Mouse (Mus musculus) heart, embryonic 16.5 days (tissue): ENCODE results near the gene Nop53. TPM values are rescaled to one million over a fixed set of nuclear protein-coding genes. Genes with fewer than 3 reads are reported as not detected.

Source experiments
- ATAC-seq: fragments of 200-750 bp; cut with Nextera tagmentation; replicated peaks from 2 replicates; pipeline ENCODE4 v1.8.0; 2017; ENCODE audit warnings: moderate number of reproducible peaks; ENCODE audit not compliant: insufficient read depth, low FRiP score; ENCODE audit errors: extremely low read depth
- H3K27ac ChIP-seq: fragments of 300-500 bp; sonication (generic); 2 replicates; pipeline ENCODE4 v1.5.1; 2014; ENCODE audit warnings: mild to moderate bottlenecking, low read length, control low read depth, moderate library complexity
- H3K27me3 ChIP-seq: fragments of 300-500 bp; sonication (generic); 2 replicates; pipeline ENCODE4 v1.6.1; 2014; ENCODE audit warnings: low read length, mixed read lengths; ENCODE audit not compliant: control insufficient read depth, insufficient read depth
- H3K36me3 ChIP-seq: fragments of 300-500 bp; sonication (generic); 2 replicates; pipeline ENCODE4 v1.6.1; 2014; ENCODE audit not compliant: control insufficient read depth, insufficient read depth
- H3K4me1 ChIP-seq: fragments of 300-500 bp; sonication (generic); 2 replicates; pipeline ENCODE4 v1.6.1; 2014; ENCODE audit warnings: low read length, mixed read lengths; ENCODE audit not compliant: control insufficient read depth, insufficient read depth
- H3K4me2 ChIP-seq: fragments of 300-500 bp; sonication (generic); 2 replicates; pipeline ENCODE4 v1.6.1; 2014; ENCODE audit warnings: low read depth, mild to moderate bottlenecking, control low read depth, low read length
- H3K4me3 ChIP-seq: fragments of 300-500 bp; sonication (generic); 2 replicates; pipeline ENCODE4 v1.5.1; 2014; ENCODE audit warnings: mild to moderate bottlenecking, control low read depth, low read length
- H3K9ac ChIP-seq: fragments of 300-500 bp; sonication (generic); 2 replicates; pipeline ENCODE4 v1.6.1; 2014; ENCODE audit warnings: low read length, control low read depth
- H3K9me3 ChIP-seq: fragments of 300-500 bp; sonication (generic); replicated peaks from 2 replicates; pipeline ENCODE4 v1.6.1; 2016; ENCODE audit warnings: low read length; ENCODE audit not compliant: control insufficient read depth
- whole genome bisulfite sequencing: fragments of 180-500 bp; shearing (Covaris S2); extraction: QIAGEN DNeasy Blood & Tissue Kit; methylation state at CpG from one replicate; pipeline ENCODE4 v1.1.7; 2014; 5-methylcytosine and 5-hydroxymethylcytosine counted together
- polyA plus RNA-seq: library from polyadenylated mRNA; unstranded; fragments of >200 nt; fragmentation: Nextera tagmentation; extraction: Ambion mirVana; gene quantifications from 2 replicates; pipeline ENCODE4 v1.2.1, GENCODE M21; 2015

Nop53 gene
- polyA plus RNA-seq, 1 experiment from 2014 or later = 154 TPM

- Histone ChIP-seq H3K27me3 (no peaks in the 10 kb centered on the region), H3K9ac (peak overlapping the region; percentile 63), H3K4me2 (peak overlapping the region; percentile 68), H3K9me3 (no peaks in the 10 kb centered on the region), H3K4me3 (peak overlapping the region; percentile 35), H3K27ac (peak overlapping the region; percentile 98), H3K4me1 (peaks cover 44% of the 10 kb centered on the region), H3K36me3 (peaks cover 19% of the 10 kb centered on the region)
- 14% methylated on average over 12 of the region's 12 CpGs for WGBS
- ATAC-seq = peak; percentile 78
These were observed 16.7 kb upstream of the Nop53 start for GRCm38 (mm10) chr7:15962311-15963288.

- Histone ChIP-seq H3K9me3 (no peaks in the 10 kb centered on the region), H3K27ac (peak overlapping the region; percentile 98), H3K4me3 (no peak overlapping the region), H3K9ac (peak overlapping the region; percentile 54), H3K27me3 (no peaks in the 10 kb centered on the region), H3K36me3 (peaks cover 27% of the 10 kb centered on the region), H3K4me2 (peak overlapping the region; percentile 68), H3K4me1 (peaks cover 44% of the 10 kb centered on the region)
- ATAC-seq = no peak
- WGBS = 78% methylated on average over 7 of the region's 7 CpGs
These were observed 15.9 kb upstream of the Nop53 start for GRCm38 (mm10) chr7:15961798-15962197.

GRCm38 (mm10) chr7:15961239-15961638 lies 15.4 kb upstream of the Nop53 start:
- Histone ChIP-seq H3K4me1 (peaks cover 45% of the 10 kb centered on the region), H3K4me3 (no peak overlapping the region), H3K36me3 (peaks cover 30% of the 10 kb centered on the region), H3K27ac (peak overlapping the region; percentile 98), H3K4me2 (peak overlapping the region; percentile 68), H3K27me3 (no peaks in the 10 kb centered on the region), H3K9me3 (no peaks in the 10 kb centered on the region), H3K9ac (peak overlapping the region; percentile 54)
- 35% methylated on average over 4 of the region's 4 CpGs for WGBS
- ATAC-seq = no peak

- no peak overlapping the region for H3K9ac ChIP-seq
- H3K27ac ChIP-seq = peak overlapping the region; percentile 98
- WGBS = 47% methylated on average over 4 of the region's 4 CpGs
- H3K4me1 ChIP-seq = peaks cover 47% of the 10 kb centered on the region
- no peaks in the 10 kb centered on the region for H3K9me3 ChIP-seq
- no peak overlapping the region for H3K4me2 ChIP-seq
- peaks cover 30% of the 10 kb centered on the region for H3K36me3 ChIP-seq
- H3K4me3 ChIP-seq = no peak overlapping the region
- H3K27me3 ChIP-seq = no peaks in the 10 kb centered on the region
- no peak for ATAC-seq
These were observed 14.8 kb upstream of the Nop53 start for GRCm38 (mm10) chr7:15960691-15961090.

- H3K4me2 ChIP-seq = no peak overlapping the region
- ATAC-seq = no peak
- H3K9ac ChIP-seq = no peak overlapping the region
- no peaks in the 10 kb centered on the region for H3K9me3 ChIP-seq
- H3K36me3 ChIP-seq = peaks cover 50% of the 10 kb centered on the region
- peaks cover 18% of the 10 kb centered on the region for H3K4me1 ChIP-seq
- peak overlapping the region; percentile 72 for H3K27ac ChIP-seq
- H3K27me3 ChIP-seq = no peaks in the 10 kb centered on the region
- WGBS = 57% methylated on average over 5 of the region's 5 CpGs
- no peak overlapping the region for H3K4me3 ChIP-seq
These were observed 10.3 kb upstream of the Nop53 start for GRCm38 (mm10) chr7:15956143-15956542.

GRCm38 (mm10) chr7:15955509-15955908 lies 9.6 kb upstream of the Nop53 start:
- no peak for ATAC-seq
- peaks cover 56% of the 10 kb centered on the region for H3K36me3 ChIP-seq

GRCm38 (mm10) chr7:15954978-15955443 lies 9.1 kb upstream of the Nop53 start:
- H3K9ac ChIP-seq = 0 out of 2 replicates have a peak overlapping the region, but pooled peaks have one; percentile 23
- peak overlapping the region; percentile 13; the same call in 1 of the 2 replicates for H3K4me3 ChIP-seq
- ATAC-seq = peak; percentile 71
- no peaks in the 10 kb centered on the region for H3K9me3 ChIP-seq
- no peaks in the 10 kb centered on the region for H3K27me3 ChIP-seq
- peak overlapping the region; percentile 72 for H3K27ac ChIP-seq
- 12% methylated on average over 21 of the region's 21 CpGs for WGBS
- H3K4me1 ChIP-seq = peaks cover 11% of the 10 kb centered on the region
- H3K4me2 ChIP-seq = peak overlapping the region; percentile 46
- peaks cover 54% of the 10 kb centered on the region for H3K36me3 ChIP-seq

More at GRCm38 (mm10) chr7:15955509-15955908, 9.6 kb upstream of the Nop53 start:
- H3K4me2 ChIP-seq = peak overlapping the region; percentile 46
- H3K4me1 ChIP-seq = peaks cover 12% of the 10 kb centered on the region
- WGBS = 24% methylated on average over 7 of the region's 7 CpGs
- H3K27me3 ChIP-seq = no peaks in the 10 kb centered on the region
- peak overlapping the region; percentile 72 for H3K27ac ChIP-seq
- H3K4me3 ChIP-seq = 0 out of 2 replicates have a peak overlapping the region, but pooled peaks have one; percentile 13
- no peaks in the 10 kb centered on the region for H3K9me3 ChIP-seq
- H3K9ac ChIP-seq = 0 out of 2 replicates have a peak overlapping the region, but pooled peaks have one; percentile 23

GRCm38 (mm10) chr7:15954436-15954835 lies 8.6 kb upstream of the Nop53 start:
- no peaks in the 10 kb centered on the region for H3K27me3 ChIP-seq
- no peaks in the 10 kb centered on the region for H3K9me3 ChIP-seq
- H3K4me2 ChIP-seq = no peak overlapping the region
- H3K36me3 ChIP-seq = peaks cover 53% of the 10 kb centered on the region
- H3K4me1 ChIP-seq = peaks cover 14% of the 10 kb centered on the region
- ATAC-seq = no peak
- 77% methylated on average over 7 of the region's 7 CpGs for WGBS
- no peak overlapping the region for H3K4me3 ChIP-seq
- no peak overlapping the region for H3K9ac ChIP-seq
- H3K27ac ChIP-seq = peak overlapping the region; percentile 51
